Mouse (Mus musculus) right cerebral cortex, adult 2 months (tissue): Measurements from ENCODE around the gene Plch2.

Experiments used
- DNase-seq, 2 experiments: peaks; one replicate each; pipeline ENCODE4 v3.0.0; 2021 to 2022; ENCODE audit warnings: low spot score in 2 of 2

Plch2 gene

DNA sequence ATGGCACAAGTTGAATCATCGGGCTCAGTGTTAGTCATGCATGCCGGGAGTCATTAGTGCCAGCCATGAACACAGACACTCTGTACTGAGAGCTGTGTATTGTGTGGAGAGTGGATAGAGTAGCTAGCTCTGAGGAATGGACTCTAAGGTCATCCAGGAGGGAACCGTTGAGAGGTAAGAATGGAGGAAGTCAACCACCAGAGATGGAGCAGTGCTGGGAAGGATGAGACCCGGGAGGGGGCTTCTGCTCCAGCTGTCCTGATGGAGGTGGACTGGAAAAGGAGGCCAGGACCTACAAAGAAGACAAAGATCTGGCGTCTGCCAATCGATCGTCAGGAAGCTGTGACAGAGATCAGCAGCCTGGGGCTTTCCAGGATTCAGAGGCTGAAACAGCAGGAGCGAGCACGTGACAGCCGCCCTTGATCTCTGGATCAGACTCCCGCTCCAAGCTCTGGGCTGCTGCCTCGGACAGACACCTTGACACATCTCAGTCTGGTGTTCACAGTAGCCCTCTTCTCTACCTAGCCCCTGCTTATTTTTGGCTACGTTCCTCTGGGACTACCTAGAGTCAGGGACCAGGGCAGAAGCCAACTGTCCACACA is 123.2 kb downstream of the Plch2 start:
- DNase-seq: no peak
